Mouse (Mus musculus) heart, embryonic 15.5 days (tissue): ENCODE results near the gene Ddo. TPM values are rescaled to one million over a fixed set of nuclear protein-coding genes. Genes with fewer than 3 reads are reported as not detected.

Experiments used
- ATAC-seq: fragments of 200-750 bp; cut with Nextera tagmentation; replicated peaks from 2 replicates; pipeline ENCODE4 v1.8.0; 2017; ENCODE audit warnings: low read depth, moderate TSS enrichment; ENCODE audit not compliant: insufficient number of reproducible peaks, insufficient read depth, low FRiP score
- H3K27ac ChIP-seq: fragments of 300-500 bp; sonication (generic); 2 replicates; pipeline ENCODE4 v1.5.1; 2015; ENCODE audit warnings: mild to moderate bottlenecking, inconsistent platforms
- H3K27me3 ChIP-seq: fragments of 300-500 bp; sonication (generic); 2 replicates; pipeline ENCODE4 v1.6.1; 2015; ENCODE audit warnings: inconsistent platforms
- H3K36me3 ChIP-seq: fragments of 300-500 bp; sonication (generic); 2 replicates; pipeline ENCODE4 v1.6.1; 2015; ENCODE audit warnings: mild to moderate bottlenecking, inconsistent platforms
- H3K4me1 ChIP-seq: fragments of 300-500 bp; sonication (generic); replicated peaks from 2 replicates; pipeline ENCODE4 v1.6.1; 2015; ENCODE audit warnings: inconsistent platforms
- H3K4me2 ChIP-seq: fragments of 300-500 bp; sonication (generic); 2 replicates; pipeline ENCODE4 v1.6.1; 2015; ENCODE audit warnings: inconsistent platforms, mild to moderate bottlenecking, moderate library complexity
- H3K4me3 ChIP-seq: fragments of 300-500 bp; sonication (generic); 2 replicates; pipeline ENCODE4 v1.5.1; 2015; ENCODE audit warnings: mild to moderate bottlenecking, inconsistent platforms
- H3K9ac ChIP-seq: fragments of 300-500 bp; sonication (generic); 2 replicates; pipeline ENCODE4 v1.6.1; 2015; ENCODE audit warnings: mild to moderate bottlenecking, inconsistent platforms
- H3K9me3 ChIP-seq: fragments of 300-500 bp; sonication (generic); replicated peaks from 2 replicates; pipeline ENCODE4 v1.6.1; 2016; ENCODE audit warnings: inconsistent platforms
- WGBS: fragments of 180-500 bp; shearing (Covaris S2); methylation state at CpG from one replicate; pipeline ENCODE4 v1.1.7; 2015; ENCODE audit warnings: mixed read lengths; 5-methylcytosine and 5-hydroxymethylcytosine counted together
- polyA plus RNA-seq: library from polyadenylated mRNA; unstranded; fragments of >200 nt; fragmentation: Nextera tagmentation; extraction: Ambion mirVana; gene quantifications from 2 replicates; pipeline ENCODE4 v1.2.1, GENCODE M21; 2015

Ddo gene
- polyA plus RNA-seq = 20.9 and 22.5 TPM in 2 replicates

DNA sequence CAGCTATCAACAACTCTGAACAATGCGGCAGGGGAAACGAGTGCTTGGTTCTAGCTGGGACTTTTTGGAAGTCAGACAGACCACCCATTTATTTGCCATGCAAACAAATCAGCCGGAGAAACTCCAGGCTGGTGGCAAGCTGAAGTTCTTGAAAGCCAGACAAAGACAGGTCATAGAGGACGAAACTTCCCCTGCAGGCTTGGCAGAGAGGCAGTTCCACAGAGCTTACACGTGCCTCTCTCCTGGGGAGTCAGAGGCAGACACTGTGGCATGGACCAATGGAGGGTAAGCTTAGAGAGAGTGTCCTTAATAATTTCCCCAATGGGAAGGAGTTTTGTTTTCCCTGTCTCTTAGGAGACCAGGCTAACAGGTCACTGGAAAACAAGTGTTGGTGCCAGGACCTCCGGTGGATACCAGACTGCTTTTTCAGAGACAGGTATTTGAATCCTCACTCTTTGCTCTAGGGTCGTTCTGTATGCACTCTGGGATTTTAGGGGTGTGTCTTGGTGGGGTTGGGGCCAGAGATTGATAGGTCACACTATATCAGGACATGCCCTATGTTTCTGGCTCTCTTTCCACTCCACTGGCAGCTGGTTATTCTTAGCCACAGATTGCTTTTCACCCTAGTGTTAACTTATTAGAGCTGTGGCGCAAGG lies at the start of gene Ddo:
Ddo (plus strand) TSS at position 356 of the 656 bp plus-strand sequence.
- Histone ChIP-seq H3K4me2 (peak within 1 kb of the TSS; percentile 59), H3K27me3 (no peaks in the 10 kb centered on the region), H3K36me3 (no peaks in the 10 kb centered on the region), H3K4me3 (peak within 1 kb of the TSS; percentile 47), H3K9ac (peak within 1 kb of the TSS; percentile 35), H3K27ac (peak within 1 kb of the TSS; percentile 91), H3K9me3 (no peaks in the 10 kb centered on the region), H3K4me1 (peaks cover 12% of the 10 kb centered on the region; the same call in 1 of the 2 replicates)
- peak; percentile 93 for ATAC-seq
- WGBS = 36% methylated on average over 8 of the region's 8 CpGs

- 75% methylated on average over 8 of the region's 8 CpGs for WGBS
- Histone ChIP-seq H3K9ac (no peak overlapping the region), H3K27me3 (no peaks in the 10 kb centered on the region), H3K4me2 (no peak overlapping the region), H3K9me3 (no peaks in the 10 kb centered on the region), H3K4me1 (no peaks in the 10 kb centered on the region), H3K36me3 (no peaks in the 10 kb centered on the region), H3K27ac (no peak overlapping the region), H3K4me3 (no peak overlapping the region)
- ATAC-seq = no peak
Measured at GRCm38 (mm10) chr10:40583584-40584255, 46.1 kb upstream of the Ddo start.

GRCm38 (mm10) chr10:40592186-40592585 lies 37.6 kb upstream of the Ddo start:
- no peak overlapping the region for H3K27ac ChIP-seq
- no peak overlapping the region for H3K4me3 ChIP-seq
- no peaks in the 10 kb centered on the region for H3K36me3 ChIP-seq
- ATAC-seq = no peak
- 54% methylated on average over 7 of the region's 7 CpGs for WGBS
- no peaks in the 10 kb centered on the region for H3K27me3 ChIP-seq
- H3K9me3 ChIP-seq = no peaks in the 10 kb centered on the region
- no peak overlapping the region for H3K9ac ChIP-seq
- no peaks in the 10 kb centered on the region for H3K4me1 ChIP-seq
- no peak overlapping the region for H3K4me2 ChIP-seq

- no peak for ATAC-seq
- Histone ChIP-seq H3K27ac (no peak overlapping the region), H3K4me2 (no peak overlapping the region), H3K9ac (no peak overlapping the region), H3K27me3 (no peaks in the 10 kb centered on the region), H3K36me3 (no peaks in the 10 kb centered on the region), H3K9me3 (no peaks in the 10 kb centered on the region), H3K4me1 (no peaks in the 10 kb centered on the region), H3K4me3 (no peak overlapping the region)
- 77% methylated on average over 3 of the region's 3 CpGs for WGBS
Measured at GRCm38 (mm10) chr10:40597177-40597576, 32.6 kb upstream of the Ddo start.

- Histone ChIP-seq H3K9ac (no peak overlapping the region), H3K36me3 (no peaks in the 10 kb centered on the region), H3K4me1 (no peaks in the 10 kb centered on the region), H3K4me2 (no peak overlapping the region), H3K9me3 (no peaks in the 10 kb centered on the region), H3K4me3 (no peak overlapping the region), H3K27ac (no peak overlapping the region), H3K27me3 (no peaks in the 10 kb centered on the region)
- 50% methylated on average over 6 of the region's 6 CpGs for WGBS
- no peak for ATAC-seq
Measured at GRCm38 (mm10) chr10:40604706-40605394, 25.0 kb upstream of the Ddo start.

DNA sequence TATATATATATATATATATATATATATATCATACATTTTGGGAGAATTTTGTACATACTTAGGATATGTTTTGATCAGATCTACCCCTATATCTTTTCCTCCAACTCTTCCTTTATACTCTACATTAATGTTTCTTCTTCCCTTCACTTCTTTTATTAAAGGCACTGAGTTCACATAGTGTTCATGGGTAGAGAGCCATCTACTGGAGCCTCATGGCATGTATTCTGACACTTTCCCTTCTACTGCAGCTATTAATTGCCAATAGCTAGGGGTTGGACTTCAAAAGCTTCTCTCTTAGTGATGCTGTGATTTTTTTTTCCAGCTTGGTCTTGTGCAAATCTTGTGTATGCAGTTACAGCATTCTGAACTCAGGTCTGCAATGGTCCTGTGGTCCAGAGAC lies 11.8 kb upstream of the Ddo start:
- Histone ChIP-seq H3K4me3 (no peak overlapping the region), H3K4me2 (no peak overlapping the region), H3K27ac (no peak overlapping the region), H3K36me3 (no peaks in the 10 kb centered on the region), H3K4me1 (no peaks in the 10 kb centered on the region), H3K9ac (no peak overlapping the region), H3K27me3 (no peaks in the 10 kb centered on the region), H3K9me3 (no peaks in the 10 kb centered on the region)
- ATAC-seq = no peak

DNA sequence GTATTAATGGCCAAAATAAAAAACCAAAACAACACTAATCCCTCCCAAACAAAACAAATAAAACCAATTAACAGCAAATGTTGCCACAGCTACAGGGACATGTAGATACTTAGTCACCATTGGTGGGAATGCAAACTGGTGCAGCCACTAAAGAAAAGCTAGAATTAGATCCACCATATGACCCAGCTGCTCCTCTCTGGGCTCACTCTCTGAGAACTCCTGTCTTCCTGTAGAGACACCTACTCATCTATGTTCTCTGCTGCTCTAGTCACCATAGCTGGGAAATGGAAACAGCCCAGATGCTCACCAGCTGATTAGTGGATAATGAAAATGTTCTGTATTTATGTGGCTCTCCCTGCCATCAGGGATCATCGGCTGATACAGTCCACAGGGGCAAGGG lies 10.1 kb upstream of the Ddo start:
- H3K27ac ChIP-seq = no peak overlapping the region
- H3K36me3 ChIP-seq = no peaks in the 10 kb centered on the region
- no peaks in the 10 kb centered on the region for H3K9me3 ChIP-seq
- no peak overlapping the region for H3K4me2 ChIP-seq
- no peak for ATAC-seq
- no peak overlapping the region for H3K4me3 ChIP-seq
- H3K27me3 ChIP-seq = no peaks in the 10 kb centered on the region
- H3K9ac ChIP-seq = no peak overlapping the region
- 82% methylated on average over 1 of the region's 1 CpGs for WGBS
- H3K4me1 ChIP-seq = no peaks in the 10 kb centered on the region

- H3K9me3 ChIP-seq = no peaks in the 10 kb centered on the region
- H3K4me1 ChIP-seq = peaks cover 12% of the 10 kb centered on the region; the same call in 1 of the 2 replicates
- H3K9ac ChIP-seq = no peak overlapping the region
- no peaks in the 10 kb centered on the region for H3K27me3 ChIP-seq
- peak overlapping the region; percentile 91 for H3K27ac ChIP-seq
- no peak overlapping the region; the same call in 1 of the 2 replicates for H3K4me3 ChIP-seq
- no peak for ATAC-seq
- peak overlapping the region; percentile 59; the same call in 1 of the 2 replicates for H3K4me2 ChIP-seq
- H3K36me3 ChIP-seq = no peaks in the 10 kb centered on the region
- 79% methylated on average over 7 of the region's 7 CpGs for WGBS
Measured at GRCm38 (mm10) chr10:40629140-40629539, 671 bp upstream of the Ddo start.

DNA sequence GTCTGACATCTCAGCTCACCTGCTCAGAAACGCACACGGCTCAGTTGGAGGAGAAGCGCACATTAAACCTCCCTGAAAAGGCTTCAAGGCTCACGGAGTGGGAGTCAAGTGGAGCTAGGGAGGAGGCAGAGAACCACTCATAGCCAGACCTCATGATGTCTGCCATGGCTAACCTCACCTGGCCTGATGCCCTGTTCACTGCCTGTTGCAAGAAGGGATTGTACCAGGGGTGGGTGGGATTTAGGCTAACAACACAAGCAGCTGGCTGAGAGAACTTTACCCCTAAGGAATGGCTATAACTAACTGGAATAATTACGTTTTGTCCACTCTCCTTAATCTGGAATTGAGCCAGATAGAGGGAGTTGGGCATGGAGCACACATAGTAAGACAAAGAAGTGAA lies 646 bp downstream of the Ddo start:
- H3K9ac ChIP-seq = peak overlapping the region; percentile 35
- 40% methylated on average over 5 of the region's 5 CpGs for WGBS
- H3K4me1 ChIP-seq = peaks cover 12% of the 10 kb centered on the region; the same call in 1 of the 2 replicates
- H3K36me3 ChIP-seq = no peaks in the 10 kb centered on the region
- H3K27ac ChIP-seq = peak overlapping the region; percentile 91
- no peak; the same call in 1 of the 2 replicates for ATAC-seq
- H3K9me3 ChIP-seq = no peaks in the 10 kb centered on the region
- peak overlapping the region; percentile 47 for H3K4me3 ChIP-seq
- no peaks in the 10 kb centered on the region for H3K27me3 ChIP-seq
- peak overlapping the region; percentile 59 for H3K4me2 ChIP-seq

DNA sequence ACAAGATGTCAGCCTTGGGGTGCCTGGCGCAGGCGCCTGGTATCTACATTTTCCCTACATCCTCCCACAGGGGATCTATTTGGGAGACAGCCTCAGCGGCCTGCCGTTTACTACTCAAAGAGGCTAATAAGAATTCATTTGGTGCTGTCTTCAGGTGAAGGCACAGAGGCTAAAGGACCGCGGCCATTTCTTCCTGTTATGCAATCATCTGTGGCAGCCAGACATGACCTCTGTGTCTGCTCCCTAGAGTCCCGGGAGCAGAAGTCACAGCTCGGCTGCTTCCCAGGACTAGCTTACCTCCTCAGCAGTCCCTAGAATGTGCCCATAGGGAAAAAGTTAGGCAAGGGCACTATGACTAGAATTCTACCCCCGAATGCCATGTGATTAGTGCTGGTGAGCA lies 1.1 kb downstream of the Ddo start:
- H3K9ac ChIP-seq = 0 out of 2 replicates have a peak overlapping the region, but pooled peaks have one; percentile 35
- peak overlapping the region; percentile 91 for H3K27ac ChIP-seq
- peak overlapping the region; percentile 59 for H3K4me2 ChIP-seq
- H3K9me3 ChIP-seq = no peaks in the 10 kb centered on the region
- 65% methylated on average over 9 of the region's 9 CpGs for WGBS
- no peaks in the 10 kb centered on the region for H3K27me3 ChIP-seq
- peaks cover 12% of the 10 kb centered on the region; the same call in 1 of the 2 replicates for H3K4me1 ChIP-seq
- ATAC-seq = no peak
- peak overlapping the region; percentile 47 for H3K4me3 ChIP-seq
- H3K36me3 ChIP-seq = no peaks in the 10 kb centered on the region

DNA sequence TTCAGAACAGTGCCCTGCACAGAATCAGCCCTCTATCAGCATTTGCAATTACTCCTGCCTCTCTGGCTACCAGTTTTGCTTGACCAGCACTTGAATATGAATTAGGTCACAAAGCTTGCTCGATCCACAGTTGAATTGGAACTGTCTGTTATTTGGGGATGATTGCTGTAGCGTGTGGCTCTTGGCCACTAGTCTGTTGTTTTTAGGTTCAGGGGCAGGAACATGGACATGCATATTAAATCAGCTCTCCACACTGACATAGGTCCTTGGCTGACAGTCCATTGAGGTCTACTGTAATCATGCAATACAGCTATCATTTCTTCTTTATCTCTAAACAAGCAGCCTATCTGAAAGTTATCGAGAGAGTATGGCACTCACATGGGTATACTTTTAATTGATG lies 2.3 kb downstream of the Ddo start:
- H3K4me2 ChIP-seq = no peak overlapping the region
- no peak overlapping the region for H3K9ac ChIP-seq
- no peak overlapping the region for H3K27ac ChIP-seq
- WGBS = 82% methylated on average over 3 of the region's 3 CpGs
- H3K27me3 ChIP-seq = no peaks in the 10 kb centered on the region
- H3K4me1 ChIP-seq = peaks cover 15% of the 10 kb centered on the region; the same call in 1 of the 2 replicates
- no peak for ATAC-seq
- H3K9me3 ChIP-seq = no peaks in the 10 kb centered on the region
- no peaks in the 10 kb centered on the region for H3K36me3 ChIP-seq
- H3K4me3 ChIP-seq = no peak overlapping the region
